Mouse (Mus musculus): ENCODE measurements around the gene Psg16. TPM values are rescaled to one million over a fixed set of nuclear protein-coding genes. Genes with fewer than 3 reads are reported as not detected.
A peak's percentile ranks its signal among the peaks of the same experiment; 100 is the strongest.

The Psg16 gene
- total and polyA plus RNA-seq, 3 experiments: 0.27 TPM; not detected in 2

- peaks cover 10 to 21% of the 10 kb centered on the region in 2 experiments for H3K36me3 ChIP-seq (replicated peaks in 1 of 2; ENCODE audit: control insufficient read depth in 1 of 2, insufficient read depth in 1 of 2, low read length in 1 of 2)
- in situ Hi-C loops (cut with MboI; ENCODE audit: low pct_ligation_motif_present, low pct_unique_long_range_greater_than_20kb, low sequenced_read_pairs): no loop called here
Measured at GRCm38 (mm10) chr7:17027588-17028343, 46.1 kb upstream of the Psg16 start, which contains the start of gene Ppp5c. Gene Ppp5c, minus strand, starts transcription at chr7:17027924.

GRCm38 (mm10) chr7:17028923-17029322 is 44.9 kb upstream of the Psg16 start:
- H3K9ac ChIP-seq (ENCODE audit: insufficient read depth, low read depth): no peak overlapping the region
- no peak overlapping the region for H3K4me3 ChIP-seq (replicated peaks in 1 of 3; ENCODE audit: low read depth in 2 of 3, low read length in 2 of 3, poor library complexity in 1 of 3)
- peaks cover 6% of the 10 kb centered on the region for H3K27me3 ChIP-seq (replicated peaks)
- no peak for TF ChIP-seq EP300 (IDR thresholded peaks at IDR 0.05; ENCODE audit: low read length)
- no peak for TF ChIP-seq BHLHE40 (IDR thresholded peaks at IDR 0.05; ENCODE audit: low read depth, low read length)
- no peak for TF ChIP-seq ZNF384 (IDR thresholded peaks at IDR 0.05; ENCODE audit: low read depth, low read length)
- no peak for TF ChIP-seq MAFK (IDR thresholded peaks at IDR 0.05; ENCODE audit: insufficient replicate concordance, low read length)
- no peak for TF ChIP-seq ZKSCAN1 (IDR thresholded peaks at IDR 0.05; ENCODE audit: borderline replicate concordance, low read depth, low read length)
- in situ Hi-C loops (cut with MboI; ENCODE audit: low pct_ligation_motif_present, low pct_unique_long_range_greater_than_20kb, low sequenced_read_pairs) (no loop called here), dilution Hi-C loops (cut with MboI; ENCODE audit: extremely low pct_ligation_motif_present, extremely low pct_unique_long_range_greater_than_20kb, low sequenced_read_pairs) (no loop called here)
- no peak overlapping the region for H3K4me2 ChIP-seq (ENCODE audit: insufficient read depth, low read depth, poor library complexity, severe bottlenecking)
- peaks cover 30% of the 10 kb centered on the region for H3K79me2 ChIP-seq (replicated peaks; ENCODE audit: control insufficient read depth, extremely low read depth, insufficient read depth, poor library complexity, severe bottlenecking)
- H3K4me1 ChIP-seq (ENCODE audit: control insufficient read depth in 1 of 2, insufficient read depth in 2 of 2): peaks cover 10 to 25% of the 10 kb centered on the region in 2 experiments; a peak in 3 of 4 replicates
- no peak for DNase-seq (ENCODE audit: extremely low read depth)
- no peak overlapping the region for H3K27ac ChIP-seq (ENCODE audit: insufficient read depth, low read depth)
- peaks cover 0 to 10% of the 10 kb centered on the region in 2 experiments for H3K36me3 ChIP-seq (replicated peaks in 1 of 2; ENCODE audit: control insufficient read depth in 1 of 2, insufficient read depth in 1 of 2, low read length in 1 of 2)
- H3K9me3 ChIP-seq (replicated peaks; ENCODE audit: low read length): no peaks in the 10 kb centered on the region

More at GRCm38 (mm10) chr7:17027588-17028343, 46.1 kb upstream of the Psg16 start, which contains the start of gene Ppp5c:
- H3K9me3 ChIP-seq (replicated peaks; ENCODE audit: low read length): no peaks in the 10 kb centered on the region
- peak within 1 kb of the TSS; percentile 95 for H3K4me2 ChIP-seq (ENCODE audit: insufficient read depth, low read depth, poor library complexity, severe bottlenecking)
- peak within 1 kb of the TSS; percentile 80 to 94 (median 94) for H3K4me3 ChIP-seq (replicated peaks in 1 of 3; ENCODE audit: low read depth in 2 of 3, low read length in 2 of 3, poor library complexity in 1 of 3)
- no peak for TF ChIP-seq TBP (conservative IDR thresholded peaks at IDR 0.05; ENCODE audit: low read depth, low read length)
- no peak for TF ChIP-seq ETS1 (conservative IDR thresholded peaks at IDR 0.05; ENCODE audit: low read depth, low read length)
- no peak for TF ChIP-seq CHD1 (IDR thresholded peaks at IDR 0.05; ENCODE audit: low read depth, low read length)
- no peak for TF ChIP-seq JUND (conservative IDR thresholded peaks at IDR 0.05; ENCODE audit: low read depth, low read length)
- no peak for TF ChIP-seq JUN (IDR thresholded peaks at IDR 0.05; ENCODE audit: insufficient read depth, low read depth, low read length)
- no peak for TF ChIP-seq RAD21 (IDR thresholded peaks at IDR 0.05; ENCODE audit: low read depth, low read length)
- TF ChIP-seq NELFE (IDR thresholded peaks at IDR 0.05; ENCODE audit: low read depth, low read length): no peak
- peak; percentile 99 for TF ChIP-seq MAZ (IDR thresholded peaks at IDR 0.05; ENCODE audit: low read depth, low read length)
- peak; percentile 69 for TF ChIP-seq POLR2A (IDR thresholded peaks at IDR 0.05; ENCODE audit: low read depth, low read length)
- no peak for TF ChIP-seq MYC (IDR thresholded peaks at IDR 0.05; ENCODE audit: low read depth, low read length)
- no peak for TF ChIP-seq MAFK (IDR thresholded peaks at IDR 0.05; ENCODE audit: insufficient replicate concordance, low read length)
- no peak for TF ChIP-seq EP300 (IDR thresholded peaks at IDR 0.05; ENCODE audit: low read length)
- peak; percentile 62; the same call in 1 of the 2 replicates for TF ChIP-seq ZMIZ1 (IDR thresholded peaks at IDR 0.05; ENCODE audit: low read depth, low read length)
- no peak; a peak in 1 of 4 replicates for TF ChIP-seq CTCF (conservative IDR thresholded peaks at IDR 0.05 in 1 of 2, IDR thresholded peaks at IDR 0.05 in 1 of 2; ENCODE audit: low read depth in 2 of 2, low read length in 2 of 2)
- TF ChIP-seq BHLHE40 (IDR thresholded peaks at IDR 0.05; ENCODE audit: low read depth, low read length): no peak
- TF ChIP-seq RCOR1 (conservative IDR thresholded peaks at IDR 0.05; ENCODE audit: low read depth, low read length): no peak; the same call in 1 of the 2 replicates
- TF ChIP-seq ZC3H11A (IDR thresholded peaks at IDR 0.05; ENCODE audit: low read depth, low read length): no peak
- peak; percentile 63 for TF ChIP-seq MAX (IDR thresholded peaks at IDR 0.05; ENCODE audit: low read length)
- TF ChIP-seq ELF1 (IDR thresholded peaks at IDR 0.05; ENCODE audit: low read depth, low read length): peak; percentile 31; the same call in 1 of the 2 replicates
- TF ChIP-seq ZNF384 (IDR thresholded peaks at IDR 0.05; ENCODE audit: low read depth, low read length): no peak
- no peak for TF ChIP-seq UBTF (IDR thresholded peaks at IDR 0.05; ENCODE audit: low read depth, low read length)
- TF ChIP-seq USF1 (IDR thresholded peaks at IDR 0.05; ENCODE audit: low read depth, low read length): no peak
- TF ChIP-seq E2F4 (IDR thresholded peaks at IDR 0.05; ENCODE audit: insufficient replicate concordance, low read depth, low read length): no peak
- TF ChIP-seq ZKSCAN1 (IDR thresholded peaks at IDR 0.05; ENCODE audit: borderline replicate concordance, low read depth, low read length): no peak
- TF ChIP-seq MXI1 (IDR thresholded peaks at IDR 0.05; ENCODE audit: low read depth, low read length): no peak
- peak; percentile 83 for TF ChIP-seq NRF1 (IDR thresholded peaks at IDR 0.05; ENCODE audit: low read depth, low read length)
- no peak; the same call in 1 of the 2 replicates for TF ChIP-seq CHD2 (IDR thresholded peaks at IDR 0.05; ENCODE audit: low read length)
- TF ChIP-seq TCF12 (IDR thresholded peaks at IDR 0.05; ENCODE audit: low read depth, low read length): peak; percentile 58; the same call in 1 of the 2 replicates
- TF ChIP-seq SMC3 (IDR thresholded peaks at IDR 0.05; ENCODE audit: low read depth, low read length): no peak
- TF ChIP-seq IRF4 (IDR thresholded peaks at IDR 0.05; ENCODE audit: low read depth, low read length): peak; percentile 52; the same call in 1 of the 2 replicates
- TF ChIP-seq SIN3A (IDR thresholded peaks at IDR 0.05; ENCODE audit: low read length): peak; percentile 59; the same call in 1 of the 2 replicates
- TF ChIP-seq KAT2A (IDR thresholded peaks at IDR 0.05; ENCODE audit: insufficient replicate concordance, low read length): 0 out of 2 replicates have a peak, but pooled peaks have one; percentile 63
- TF ChIP-seq USF2 (conservative IDR thresholded peaks at IDR 0.05; ENCODE audit: low read depth, low read length): no peak
- no peak for TF ChIP-seq GABPA (IDR thresholded peaks at IDR 0.05; ENCODE audit: insufficient replicate concordance, low read depth, low read length)
- TF ChIP-seq HCFC1 (IDR thresholded peaks at IDR 0.05; ENCODE audit: low read depth, low read length): peak; percentile 74
- no peak for TF ChIP-seq MEF2A (IDR thresholded peaks at IDR 0.05; ENCODE audit: borderline replicate concordance, low read depth, low read length)
- TF ChIP-seq PAX5 (IDR thresholded peaks at IDR 0.05; ENCODE audit: low read length): no peak
- no peak for TF ChIP-seq POLR2AphosphoS2 (IDR thresholded peaks at IDR 0.05; ENCODE audit: low read depth, low read length)
- peaks cover 4% of the 10 kb centered on the region for H3K27me3 ChIP-seq (replicated peaks)
- H3K4me1 ChIP-seq (ENCODE audit: control insufficient read depth in 1 of 2, insufficient read depth in 2 of 2): peaks cover 17 to 36% of the 10 kb centered on the region in 2 experiments
- DNase-seq (ENCODE audit: extremely low read depth): peak; percentile 86
- peaks cover 42% of the 10 kb centered on the region for H3K79me2 ChIP-seq (replicated peaks; ENCODE audit: control insufficient read depth, extremely low read depth, insufficient read depth, poor library complexity, severe bottlenecking)
- dilution Hi-C loops (cut with MboI; ENCODE audit: extremely low pct_ligation_motif_present, extremely low pct_unique_long_range_greater_than_20kb, low sequenced_read_pairs): no loop called here
- H3K27ac ChIP-seq (ENCODE audit: insufficient read depth, low read depth): peak within 1 kb of the TSS; percentile 48
- H3K9ac ChIP-seq (ENCODE audit: insufficient read depth, low read depth): peak within 1 kb of the TSS; percentile 80
